Mouse (Mus musculus): ENCODE measurements around the gene Fam126a.
"Not testable (repeated sequence)": the region's sequence is repeated elsewhere in the genome, so short reads cannot be mapped to it uniquely, and the experiment has no call there.

Gene Fam126a

DNA sequence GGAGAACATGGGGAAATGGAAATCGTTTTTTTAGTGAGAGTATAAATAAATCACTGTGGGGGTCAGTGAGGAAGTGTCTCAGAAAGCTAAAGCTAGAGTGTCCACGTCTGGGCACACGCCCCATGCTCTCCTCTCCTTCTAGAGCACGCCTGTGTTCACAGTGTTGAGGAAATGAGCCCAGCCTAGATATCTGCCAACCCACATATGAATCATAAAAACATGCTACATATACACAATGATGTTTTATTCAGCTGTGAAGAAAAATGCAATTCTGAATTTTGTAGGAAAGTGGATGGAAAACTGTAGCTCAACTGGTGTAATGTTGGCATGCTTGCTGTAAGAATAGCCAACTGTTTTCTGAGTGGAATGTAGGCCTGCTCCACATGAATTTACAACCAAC lies 130.3 kb downstream of the Fam126a start:
- no peak for DNase-seq (ENCODE audit: low spot score in 2 of 2)

DNA sequence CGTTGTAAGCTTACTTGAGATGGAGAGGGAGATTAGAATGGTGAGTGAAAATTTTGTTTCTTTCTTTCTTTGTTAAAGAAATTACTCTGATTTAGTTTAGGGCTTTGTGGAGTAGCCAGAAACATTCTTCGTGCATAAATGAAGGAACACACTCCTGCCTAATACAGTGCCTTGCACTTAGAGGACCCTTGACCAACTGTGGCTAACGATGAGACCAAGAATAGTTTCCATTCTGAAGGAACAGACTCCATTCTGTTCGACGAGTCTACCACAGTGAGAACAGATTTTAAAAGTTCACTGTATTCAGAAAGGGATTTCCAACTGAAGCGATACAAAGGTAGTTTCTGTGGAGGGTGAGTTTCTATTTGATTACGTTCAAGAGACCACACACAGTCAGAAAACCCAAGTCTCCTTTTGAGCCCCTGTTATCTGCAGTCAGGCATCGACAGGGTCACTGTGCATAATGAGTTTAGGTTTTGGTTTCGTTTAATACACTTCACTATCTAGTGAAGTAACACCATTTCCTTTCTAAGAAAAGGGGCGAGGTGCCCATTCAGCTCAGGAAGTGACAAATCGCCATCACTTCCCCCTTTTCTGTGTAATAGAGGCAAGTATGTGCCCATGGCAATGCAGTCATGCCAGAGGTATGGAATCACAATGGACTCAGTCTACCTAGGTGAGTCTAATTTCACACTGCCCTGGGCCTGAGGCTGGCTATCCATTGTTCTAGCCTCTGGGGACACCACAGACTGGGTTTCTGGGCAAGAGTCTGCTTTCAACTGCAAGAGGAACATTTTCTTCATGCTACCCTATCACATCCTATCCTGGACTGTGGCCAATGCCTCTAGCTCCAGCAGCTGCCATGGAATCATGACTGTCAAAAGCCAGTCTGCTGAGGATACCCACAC lies 136.4 kb downstream of the Fam126a start:
- DNase-seq (ENCODE audit: low spot score in 2 of 2) = no peak

DNA sequence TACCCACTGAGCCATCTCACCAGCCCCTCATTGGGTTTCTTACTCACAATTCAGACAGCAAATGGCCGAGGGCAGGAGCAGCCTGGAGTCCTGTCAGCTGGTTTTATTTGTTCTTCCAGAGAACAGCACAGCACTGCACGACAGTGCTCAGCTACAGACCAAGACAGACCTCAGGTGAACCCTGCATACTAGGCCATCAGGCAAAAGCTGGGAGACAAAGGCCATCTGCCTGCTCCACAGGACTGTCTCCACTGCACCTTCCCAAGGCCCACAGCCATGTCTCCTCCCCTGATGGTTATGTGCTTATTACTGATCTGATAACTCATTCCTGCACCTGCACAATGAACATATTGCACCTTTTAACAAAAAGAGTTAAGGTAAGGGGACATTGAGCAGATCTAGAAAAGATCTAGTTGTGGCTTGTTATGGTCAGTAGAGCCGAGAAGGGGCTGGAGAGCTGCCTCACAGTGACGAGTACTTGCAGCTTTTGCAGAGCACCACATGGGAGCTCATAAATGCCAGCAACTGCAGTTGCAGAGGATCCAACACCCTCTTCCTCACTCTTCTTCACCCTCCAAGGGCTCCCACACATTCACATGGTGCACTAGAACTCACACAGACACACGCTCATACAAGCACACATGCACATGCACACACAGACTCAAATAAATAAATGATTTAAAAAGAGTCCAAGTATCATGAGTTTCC lies 137.2 kb downstream of the Fam126a start:
- DNase-seq (ENCODE audit: low spot score in 2 of 2) = no peak

DNA sequence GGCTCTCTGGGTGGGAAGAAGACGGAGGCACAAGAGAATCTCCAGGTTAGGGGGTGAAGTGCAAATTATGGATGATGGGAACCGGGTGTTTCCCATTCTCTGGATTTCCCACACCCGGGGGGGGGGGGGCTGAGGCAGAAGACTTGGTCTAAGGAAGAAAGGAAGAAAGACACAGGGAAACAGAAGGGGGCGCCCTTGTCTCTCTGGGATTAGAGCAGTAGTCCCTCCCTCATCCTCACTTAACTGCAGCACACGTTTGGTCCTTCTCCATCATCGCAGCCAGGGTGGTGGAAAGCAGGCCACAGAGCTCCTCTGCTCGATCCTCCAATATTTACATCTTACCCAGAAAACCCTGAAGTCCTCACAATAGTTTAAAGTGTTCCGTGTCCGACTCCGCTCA lies 139.8 kb downstream of the Fam126a start:
- DNase-seq (ENCODE audit: low spot score in 2 of 2) = peak in 1 of 2 experiments; percentile 80

DNA sequence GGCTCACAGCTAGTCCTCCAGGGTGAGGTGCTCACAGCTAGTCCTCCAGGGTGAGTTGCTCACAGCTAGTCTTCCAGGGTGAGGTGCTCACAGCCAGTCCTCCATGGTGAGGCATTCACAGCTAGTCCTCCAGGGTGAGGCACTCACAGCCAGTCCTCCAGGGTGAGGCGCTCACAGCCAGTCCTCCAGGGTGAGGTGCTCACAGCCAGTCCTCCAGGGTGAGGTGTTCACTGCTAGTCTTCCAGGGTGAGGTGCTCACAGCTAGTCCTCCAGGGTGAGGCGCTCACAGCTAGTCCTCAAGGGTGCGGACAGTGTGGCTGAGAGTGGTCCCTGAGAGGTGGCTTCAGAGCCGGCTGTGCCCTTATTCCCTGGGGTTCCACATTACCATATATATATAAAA lies 141.0 kb downstream of the Fam126a start:
- DNase-seq (ENCODE audit: low spot score in 2 of 2) = no peak

DNA sequence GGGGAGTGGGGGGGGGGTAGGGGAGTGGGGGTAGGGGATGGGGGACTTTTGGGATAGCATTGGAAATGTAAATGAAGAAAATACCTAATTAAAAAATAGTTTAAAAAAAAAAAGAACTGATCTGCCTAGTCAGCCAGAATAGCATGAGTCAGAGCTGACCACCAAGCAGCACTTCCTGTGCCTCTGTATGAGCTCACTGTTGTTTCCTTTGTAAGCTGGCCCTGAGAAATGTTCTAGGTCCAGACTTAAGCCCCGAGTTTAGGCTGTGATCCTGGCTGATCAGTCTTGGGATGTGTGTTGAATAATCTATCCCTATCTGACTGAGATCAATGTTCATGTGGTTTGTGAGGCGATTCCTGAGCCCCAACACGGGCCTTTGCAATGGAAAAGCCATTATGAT lies 143.4 kb downstream of the Fam126a start:
- DNase-seq (ENCODE audit: low spot score in 2 of 2) = no peak

DNA sequence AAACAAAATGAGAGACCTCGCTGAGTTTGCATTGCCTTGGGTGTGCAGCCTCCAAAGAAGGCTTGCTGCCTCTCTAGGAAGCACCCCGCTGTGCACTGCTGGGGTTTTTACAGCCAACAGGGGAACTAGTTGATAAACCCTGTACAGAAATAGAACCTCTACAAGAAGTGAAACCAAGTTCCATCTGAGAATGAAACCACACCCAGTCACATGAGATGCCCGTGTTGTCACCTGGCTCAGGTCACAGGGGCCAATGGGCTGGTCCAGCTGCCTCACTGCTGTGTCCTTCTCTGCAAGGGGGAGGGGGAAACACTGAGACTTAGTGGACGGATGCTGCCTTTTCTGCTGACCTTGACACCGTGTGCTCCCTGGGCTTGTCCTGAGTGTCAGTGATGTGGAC lies 156.0 kb downstream of the Fam126a start:
- DNase-seq (ENCODE audit: low spot score in 2 of 2) = no peak

DNA sequence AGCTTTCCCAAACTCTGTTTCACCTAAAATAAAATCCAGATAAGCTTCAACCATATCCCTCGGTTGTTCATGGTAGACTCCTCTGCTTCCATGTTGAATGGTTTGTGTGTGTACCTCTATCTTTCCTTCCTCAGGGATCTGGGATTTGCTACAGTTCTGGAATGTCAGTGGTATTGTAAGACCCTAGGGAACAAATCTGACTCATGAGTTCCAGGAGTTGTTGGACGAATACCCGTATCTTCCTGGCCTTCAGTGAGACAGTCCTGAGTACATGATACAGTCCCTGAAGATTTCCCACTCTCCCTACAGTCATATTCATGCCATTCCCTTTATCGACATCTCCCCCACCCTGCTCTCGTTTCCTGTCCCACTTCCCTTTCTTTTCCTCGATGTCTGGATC lies 157.9 kb downstream of the Fam126a start:
- no peak for DNase-seq (ENCODE audit: low spot score in 2 of 2)

DNA sequence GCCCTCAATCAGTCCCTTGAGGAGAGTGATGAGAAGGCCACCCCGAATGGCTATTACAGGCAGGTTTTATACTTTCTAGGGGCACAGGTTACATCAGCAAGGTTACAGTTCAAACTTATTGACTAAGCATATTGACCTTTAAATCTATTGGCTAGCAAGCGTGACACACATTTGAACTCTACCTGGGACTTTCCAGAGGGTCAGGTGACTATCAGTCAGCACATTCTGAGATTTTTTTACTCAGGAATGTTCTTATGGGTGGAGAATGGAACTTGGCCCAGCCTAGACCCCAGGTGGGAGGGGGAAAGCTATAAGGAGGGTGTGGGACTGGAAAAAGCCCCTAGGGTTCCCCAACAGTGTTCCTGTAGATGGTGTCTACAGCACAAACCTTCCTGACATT lies 159.2 kb downstream of the Fam126a start:
- not testable (repeated sequence) for DNase-seq (ENCODE audit: low spot score in 2 of 2)

DNA sequence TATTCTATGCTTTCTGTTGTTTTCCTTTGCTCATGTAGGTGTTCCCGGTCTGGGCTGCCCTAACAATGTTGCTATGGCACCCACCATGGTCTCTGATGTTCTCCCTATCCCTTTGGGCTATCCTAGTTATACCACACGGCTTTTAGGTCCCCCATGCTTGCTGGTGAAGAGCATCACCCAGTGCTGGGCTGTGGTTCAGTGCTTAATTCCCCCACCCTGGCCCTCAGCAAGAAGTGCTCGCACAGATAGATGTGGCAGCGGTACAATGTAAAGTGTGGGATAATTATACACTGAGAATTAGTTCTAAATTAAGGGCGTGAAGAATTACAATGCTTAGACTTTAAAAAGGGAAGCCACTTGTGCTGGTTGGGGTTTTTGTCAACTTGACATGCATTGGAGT lies 164.5 kb downstream of the Fam126a start:
- DNase-seq (ENCODE audit: low spot score in 2 of 2) = no peak
